In genomic region chr4:129136189-129136578, GRCm38 (mm10) we compare ENCODE assay signal across 9 mouse cellular contexts. TPM values are rescaled to one million over a fixed set of nuclear protein-coding genes. Genes with fewer than 3 reads are reported as not detected.
DNase-seq lines count a peak whose midpoint lies in the region; ATAC-seq and TF ChIP-seq lines count a peak whose summit lies in the region.
"Had no signal": no experiment of that assay in that cellular context is flagged by ENCODE, and none has a peak within 500 bp of the region (broad histone marks: within the 10 kb centered on the region; RNA-seq: fewer than 3 reads in every experiment).

No protein-coding gene starts in this region.

- intact Hi-C loops in heart, postnatal 36 days (cut with DNase I) = loop anchor here (10.0 kb wide), 1 partner anchor 319 kb away; no protein-coding TSS in a partner anchor

- no peaks in the 10 kb centered on the region for H3K9me3 ChIP-seq in heart, embryonic 11.5 days (replicated peaks; ENCODE audit: control insufficient read depth, low read length)
- H3K9me3 ChIP-seq in ES-Bruce4 (replicated peaks; ENCODE audit: control insufficient read depth, insufficient read depth, low read length, poor library complexity, severe bottlenecking) = no peaks in the 10 kb centered on the region
- no peaks in the 10 kb centered on the region for H3K9me3 ChIP-seq in forebrain, embryonic 15.5 days
- no peaks in the 10 kb centered on the region for H3K9me3 ChIP-seq in liver, embryonic 16.5 days (replicated peaks; ENCODE audit: control insufficient read depth, low read length)

- peaks cover 23% of the 10 kb centered on the region for H3K4me1 ChIP-seq in heart, embryonic 11.5 days (ENCODE audit: control insufficient read depth, insufficient read depth, low read length)
- no peaks in the 10 kb centered on the region for H3K4me1 ChIP-seq in ES-Bruce4 (ENCODE audit: control insufficient read depth, insufficient read depth, low read length)
- H3K4me1 ChIP-seq in forebrain, embryonic 15.5 days = peaks cover 16% of the 10 kb centered on the region
- peaks cover 42% of the 10 kb centered on the region for H3K4me1 ChIP-seq in liver, embryonic 16.5 days (ENCODE audit: control insufficient read depth, low read depth, low read length)

- no peak for TF ChIP-seq POLR2A in ES-Bruce4 (IDR thresholded peaks at IDR 0.05; ENCODE audit: insufficient read depth, low read length)

- no peak for DNase-seq in heart, postnatal 36 days
- DNase-seq in yolk sac, embryonic 10.5 days (ENCODE audit: low spot score) = no peak
- DNase-seq in ovary, postnatal 36 days (ENCODE audit: low spot score) = no peak
- DNase-seq: kidney, adult 11 months had no signal

- WGBS in heart, embryonic 11.5 days (ENCODE audit: insufficient replicate concordance) = 19% methylated on average over 9 of the region's 9 CpGs
- 29% methylated on average over 9 of the region's 9 CpGs for WGBS in forebrain, embryonic 15.5 days
- WGBS in liver, embryonic 16.5 days (ENCODE audit: insufficient replicate concordance) = 34% methylated on average over 9 of the region's 9 CpGs

- ATAC-seq in heart, embryonic 11.5 days (replicated peaks; ENCODE audit: insufficient number of reproducible peaks, low FRiP score, low TSS enrichment) = no peak
- ATAC-seq in forebrain, embryonic 15.5 days (replicated peaks) = 0 out of 2 replicates have a peak, but pooled peaks have one; percentile 47
- ATAC-seq in liver, embryonic 16.5 days (ENCODE audit: low read depth) = no peak
- ATAC-seq in megakaryocyte progenitor cell, adult 5-6 weeks (replicated peaks; ENCODE audit: poor library complexity) = no peak

- peak overlapping the region; percentile 90 for H3K4me2 ChIP-seq in heart, embryonic 11.5 days
- H3K4me2 ChIP-seq in forebrain, embryonic 15.5 days (replicated peaks) = peak overlapping the region; percentile 92
- peak overlapping the region; percentile 72 for H3K4me2 ChIP-seq in liver, embryonic 16.5 days (ENCODE audit: low read depth, low read length)

- peaks cover 50% of the 10 kb centered on the region for H3K27me3 ChIP-seq in heart, embryonic 11.5 days (ENCODE audit: control insufficient read depth, insufficient read depth, low read length)
- H3K27me3 ChIP-seq in ES-Bruce4 (ENCODE audit: control insufficient read depth, insufficient read depth, low read length, poor library complexity, severe bottlenecking) = peaks cover 3% of the 10 kb centered on the region; the same call in 1 of the 2 replicates
- H3K27me3 ChIP-seq in forebrain, embryonic 15.5 days = peaks cover 22% of the 10 kb centered on the region
- peaks cover 55% of the 10 kb centered on the region for H3K27me3 ChIP-seq in liver, embryonic 16.5 days (ENCODE audit: control insufficient read depth, insufficient read depth, low read depth, low read length)

- H3K4me3 ChIP-seq in heart, embryonic 11.5 days (ENCODE audit: low read depth, low read length) = peak overlapping the region; percentile 65
- H3K4me3 ChIP-seq in ES-Bruce4 (ENCODE audit: low read depth, low read length) = peak overlapping the region; percentile 67
- peak overlapping the region; percentile 54 for H3K4me3 ChIP-seq in forebrain, embryonic 15.5 days
- peak overlapping the region; percentile 58 for H3K4me3 ChIP-seq in liver, embryonic 16.5 days (ENCODE audit: low read depth, low read length)

- TF ChIP-seq EP300 in ES-Bruce4 (IDR thresholded peaks at IDR 0.05; ENCODE audit: insufficient read depth, low read depth, low read length) = no peak

- H3K27ac ChIP-seq in heart, embryonic 11.5 days (ENCODE audit: low read depth, low read length) = no peak overlapping the region
- H3K27ac ChIP-seq in ES-Bruce4 (ENCODE audit: insufficient read depth, low read length) = no peak overlapping the region
- H3K27ac ChIP-seq in forebrain, embryonic 15.5 days (replicated peaks) = no peak overlapping the region
- no peak overlapping the region for H3K27ac ChIP-seq in liver, embryonic 16.5 days (ENCODE audit: low read length)

- H3K36me3 ChIP-seq in heart, embryonic 11.5 days (ENCODE audit: control insufficient read depth, insufficient read depth, low read length) = no peaks in the 10 kb centered on the region
- H3K36me3 ChIP-seq in ES-Bruce4 (ENCODE audit: control insufficient read depth, insufficient read depth, low read length, poor library complexity, severe bottlenecking) = no peaks in the 10 kb centered on the region
- no peaks in the 10 kb centered on the region for H3K36me3 ChIP-seq in forebrain, embryonic 15.5 days
- no peaks in the 10 kb centered on the region for H3K36me3 ChIP-seq in liver, embryonic 16.5 days (ENCODE audit: control insufficient read depth, insufficient read depth)

- no peak for TF ChIP-seq CTCF in ES-Bruce4 (IDR thresholded peaks at IDR 0.05; ENCODE audit: low read depth, low read length)

- peak overlapping the region; percentile 69; the same call in 1 of the 2 replicates for H3K9ac ChIP-seq in heart, embryonic 11.5 days (ENCODE audit: low read depth, low read length)
- H3K9ac ChIP-seq in ES-Bruce4 (ENCODE audit: low read depth, poor library complexity, severe bottlenecking) = peak overlapping the region; percentile 49
- H3K9ac ChIP-seq in forebrain, embryonic 15.5 days (replicated peaks) = peak overlapping the region; percentile 67; the same call in 1 of the 2 replicates
- H3K9ac ChIP-seq in liver, embryonic 16.5 days (ENCODE audit: low read depth, low read length) = no peak overlapping the region; the same call in 1 of the 2 replicates

RNA-seq across cellular contexts. Expression of gene Fndc5, which starts 0.6 kb away (rescaled TPM):
- polyA plus RNA-seq in heart, embryonic 11.5 days (2014; fragmentation: Nextera tagmentation; extraction: Ambion mirVana) = 5.3 and 5.4 TPM in 2 replicates
- 100 to 1,000 TPM; 324 to 341 TPM for total RNA-seq in heart, postnatal 36 days (2021)
- polyA plus RNA-seq in ES-Bruce4 (2011; ENCODE audit: insufficient read depth, insufficient read length, low read depth, missing spikeins) = 2.7 and 3.3 TPM in 2 replicates
- polyA plus RNA-seq in forebrain, embryonic 15.5 days (2015; fragmentation: Nextera tagmentation; extraction: Ambion mirVana) = 2.6 and 2.8 TPM in 2 replicates
- 0.44 and 0.71 TPM in 2 replicates for polyA plus RNA-seq in liver, embryonic 16.5 days (2015; fragmentation: Nextera tagmentation; extraction: Ambion mirVana)
- total RNA-seq in megakaryocyte progenitor cell, adult 5-6 weeks (2015) = not detected in 2 replicates
- total RNA-seq in megakaryocyte progenitor cell, adult 5-6 weeks (2017) = not detected in 2 replicates

RNA-seq across cellular contexts. Expression of gene Hpca, which starts 14.3 kb away (rescaled TPM):
- 1.7 and 2.3 TPM in 2 replicates for polyA plus RNA-seq in heart, embryonic 11.5 days (2014; fragmentation: Nextera tagmentation; extraction: Ambion mirVana)
- total RNA-seq in heart, postnatal 36 days (2021) = not detected
- polyA plus RNA-seq in ES-Bruce4 (2011; ENCODE audit: insufficient read depth, insufficient read length, low read depth, missing spikeins) = 0.88 and 1.5 TPM in 2 replicates
- 48.0 and 53.1 TPM in 2 replicates for polyA plus RNA-seq in forebrain, embryonic 15.5 days (2015; fragmentation: Nextera tagmentation; extraction: Ambion mirVana)
- polyA plus RNA-seq in liver, embryonic 16.5 days (2015; fragmentation: Nextera tagmentation; extraction: Ambion mirVana) = 0.27 and 0.37 TPM in 2 replicates
- not detected in 2 replicates for total RNA-seq in megakaryocyte progenitor cell, adult 5-6 weeks (2015)
- not detected in 2 replicates for total RNA-seq in megakaryocyte progenitor cell, adult 5-6 weeks (2017)

RNA-seq across cellular contexts. Expression of gene Tmem54, which starts 30.8 kb away (rescaled TPM):
- polyA plus RNA-seq in heart, embryonic 11.5 days (2014; fragmentation: Nextera tagmentation; extraction: Ambion mirVana) = 0.30 and 0.66 TPM in 2 replicates
- total RNA-seq in heart, postnatal 36 days (2021) = not detected
- polyA plus RNA-seq in ES-Bruce4 (2011; ENCODE audit: insufficient read depth, insufficient read length, low read depth, missing spikeins) = 6.9 and 8.9 TPM in 2 replicates
- polyA plus RNA-seq in forebrain, embryonic 15.5 days (2015; fragmentation: Nextera tagmentation; extraction: Ambion mirVana) = not detected in 2 replicates
- polyA plus RNA-seq in liver, embryonic 16.5 days (2015; fragmentation: Nextera tagmentation; extraction: Ambion mirVana) = 0.58 and 1.7 TPM in 2 replicates
- 1.6 TPM in 1 of 2 replicates, not detected in the other for total RNA-seq in megakaryocyte progenitor cell, adult 5-6 weeks (2015)
- total RNA-seq in megakaryocyte progenitor cell, adult 5-6 weeks (2017) = 0.12 TPM in 1 of 2 replicates, not detected in the other

RNA-seq across cellular contexts. Expression of gene S100pbp, which starts 53.3 kb away (rescaled TPM):
- 18.6 and 18.7 TPM in 2 replicates for polyA plus RNA-seq in heart, embryonic 11.5 days (2014; fragmentation: Nextera tagmentation; extraction: Ambion mirVana)
- total RNA-seq in heart, postnatal 36 days (2021) = 10 to 100 TPM; 11.3 to 15.7 TPM
- 80.0 and 83.5 TPM in 2 replicates for polyA plus RNA-seq in ES-Bruce4 (2011; ENCODE audit: insufficient read depth, insufficient read length, low read depth, missing spikeins)
- polyA plus RNA-seq in forebrain, embryonic 15.5 days (2015; fragmentation: Nextera tagmentation; extraction: Ambion mirVana) = 15.3 and 17.2 TPM in 2 replicates
- polyA plus RNA-seq in liver, embryonic 16.5 days (2015; fragmentation: Nextera tagmentation; extraction: Ambion mirVana) = 6.1 and 6.3 TPM in 2 replicates
- 25.1 and 42.6 TPM in 2 replicates for total RNA-seq in megakaryocyte progenitor cell, adult 5-6 weeks (2015)
- total RNA-seq in megakaryocyte progenitor cell, adult 5-6 weeks (2017) = 13.2 and 23.5 TPM in 2 replicates

RNA-seq across cellular contexts. Expression of gene Yars, which starts 53.4 kb away (rescaled TPM):
- polyA plus RNA-seq in heart, embryonic 11.5 days (2014; fragmentation: Nextera tagmentation; extraction: Ambion mirVana) = 54.9 and 55.4 TPM in 2 replicates
- 10 to 100 TPM; 26.3 to 31.0 TPM for total RNA-seq in heart, postnatal 36 days (2021)
- polyA plus RNA-seq in ES-Bruce4 (2011; ENCODE audit: insufficient read depth, insufficient read length, low read depth, missing spikeins) = 90.6 and 99.8 TPM in 2 replicates
- polyA plus RNA-seq in forebrain, embryonic 15.5 days (2015; fragmentation: Nextera tagmentation; extraction: Ambion mirVana) = 106 and 115 TPM in 2 replicates
- polyA plus RNA-seq in liver, embryonic 16.5 days (2015; fragmentation: Nextera tagmentation; extraction: Ambion mirVana) = 56.4 and 61.8 TPM in 2 replicates
- 25.2 and 28.0 TPM in 2 replicates for total RNA-seq in megakaryocyte progenitor cell, adult 5-6 weeks (2015)
- 55.3 and 60.7 TPM in 2 replicates for total RNA-seq in megakaryocyte progenitor cell, adult 5-6 weeks (2017)

Comparison
In these comparisons a context has a peak if more than half of its experiments do, and no peak if none do; other contexts are left out.
1. RNA of gene Hpca, which starts 14.3 kb away (polyA plus RNA-seq): 48.0 to 53.1 TPM in forebrain, embryonic 15.5 days; 1.7 to 2.3 TPM in heart, embryonic 11.5 days, 0.88 to 1.5 TPM in ES-Bruce4 and 0.27 to 0.37 TPM in liver, embryonic 16.5 days; every median in the first group is over 10 times any median in the second.
2. Peak in every context shown above with its lines, with median percentiles within 50 percentile points of each other: H3K4me2 ChIP-seq and H3K4me3 ChIP-seq.